Mouse (Mus musculus) cortical plate, adult 2 months (tissue): ENCODE results near the gene Prrx2.

Experiments used
- CTCF ChIP-seq: fragments of 200-500 bp; IDR thresholded peaks from 2 replicates; pipeline ENCODE4 v1.5.1; 2011; ENCODE audit warnings: mild to moderate bottlenecking, control low read depth, low read length; ENCODE audit not compliant: insufficient read depth; ENCODE audit errors: extremely low read depth
- POLR2A ChIP-seq: fragments of 200-500 bp; IDR thresholded peaks from 2 replicates; pipeline ENCODE4 v1.6.1; 2011; ENCODE audit warnings: mild to moderate bottlenecking, low read length, control low read depth; ENCODE audit not compliant: insufficient read depth; ENCODE audit errors: extremely low read depth

GRCm38 (mm10) chr2:30808296-30808655, 26.5 kb upstream of the Prrx2 start:
- TF ChIP-seq CTCF = no peak
- no peak for TF ChIP-seq POLR2A
